Mouse (Mus musculus): Measurements from ENCODE around the gene Stim2. TPM values are rescaled to one million over a fixed set of nuclear protein-coding genes. Genes with fewer than 3 reads are reported as not detected.

The Stim2 gene
- total and polyA plus RNA-seq, 2 experiments from 2014 or later = 27.1 to 34.2 TPM

DNA sequence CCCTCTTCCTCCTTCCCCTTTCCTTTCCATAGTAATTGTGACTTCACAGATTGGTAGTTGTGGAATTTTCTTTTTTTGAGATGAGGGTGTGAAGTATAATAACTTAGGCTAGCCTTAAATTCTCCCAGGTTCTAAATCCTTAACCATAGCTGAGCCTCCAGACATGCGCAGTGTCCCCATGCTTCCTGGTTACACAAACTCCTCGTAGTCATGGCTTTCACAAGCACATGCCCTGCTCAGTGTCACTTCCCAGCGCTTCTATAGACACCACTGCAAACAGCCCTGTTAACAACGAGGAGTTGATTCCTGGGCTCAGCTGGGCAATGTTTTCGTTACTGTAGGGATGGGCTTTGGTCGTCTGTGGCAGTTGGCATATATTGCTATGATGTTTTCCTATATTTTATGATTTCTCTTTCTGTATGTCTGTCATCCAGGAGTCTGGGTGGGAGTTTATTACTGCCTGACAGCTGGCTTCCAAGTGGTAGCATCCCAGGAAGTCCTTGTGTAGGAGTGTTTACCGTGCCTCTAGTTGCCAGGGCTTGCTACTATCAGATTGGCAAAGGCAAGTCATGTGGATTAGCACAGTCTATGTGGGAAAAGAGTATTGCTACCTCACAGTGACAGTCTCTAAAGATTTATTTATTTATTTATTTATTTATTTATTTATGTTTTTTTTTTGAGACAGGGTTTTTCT lies 55.5 kb downstream of the Stim2 start:
- WGBS = 81% methylated on average over 7 of the region's 7 CpGs
- DNase-seq = no peak

DNA sequence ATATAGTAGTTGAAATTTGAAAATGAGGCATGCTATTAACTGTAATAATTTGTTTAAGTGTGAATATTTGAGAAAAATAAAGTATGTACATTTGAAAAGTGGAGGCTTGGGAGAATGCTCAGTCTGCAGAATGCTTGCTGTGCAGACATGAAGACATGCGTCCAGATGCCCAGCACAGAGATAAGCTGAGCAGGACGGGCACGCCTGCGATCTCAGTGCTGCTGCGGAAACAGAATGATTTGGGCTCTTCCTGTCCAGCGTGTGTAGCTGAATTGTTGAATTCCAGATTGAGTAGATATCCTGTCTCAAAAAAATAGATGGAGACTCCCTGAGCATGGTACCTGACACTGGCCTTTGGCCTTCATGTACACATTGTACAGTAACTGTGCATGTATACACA lies 58.0 kb downstream of the Stim2 start:
- ATAC-seq (no peak), DNase-seq (no peak)
- no peak for TF ChIP-seq CTCF (IDR thresholded peaks at IDR 0.05; ENCODE audit: low read depth)
- Histone ChIP-seq H3K9me3 (ENCODE audit: low read length) (no peaks in the 10 kb centered on the region), H3K4me2 (ENCODE audit: low read depth) (no peak overlapping the region), H3K27ac (ENCODE audit: low read depth, low read length) (no peak overlapping the region), H3K4me3 (ENCODE audit: low read depth, low read length) (no peak overlapping the region), H3K9ac (no peak overlapping the region), H3K36me3 (ENCODE audit: insufficient read depth) (no peaks in the 10 kb centered on the region), H3K27me3 (ENCODE audit: insufficient read depth, low read length) (no peaks in the 10 kb centered on the region), H3K4me1 (ENCODE audit: insufficient read depth) (no peaks in the 10 kb centered on the region)
- 95% methylated on average over 6 of the region's 6 CpGs for WGBS

More for the DNA sequence above, 55.5 kb downstream of the Stim2 start:
- no peak for ATAC-seq
- no peak overlapping the region for H3K4me3 ChIP-seq (ENCODE audit: low read depth, low read length)
- no peaks in the 10 kb centered on the region for H3K27me3 ChIP-seq (ENCODE audit: insufficient read depth, low read length)
- no peak overlapping the region for H3K27ac ChIP-seq (ENCODE audit: low read depth, low read length)
- no peak overlapping the region for H3K9ac ChIP-seq
- no peaks in the 10 kb centered on the region for H3K36me3 ChIP-seq (ENCODE audit: insufficient read depth)
- TF ChIP-seq CTCF (IDR thresholded peaks at IDR 0.05; ENCODE audit: low read depth) = no peak
- H3K4me2 ChIP-seq (ENCODE audit: low read depth) = no peak overlapping the region
- H3K4me1 ChIP-seq (ENCODE audit: insufficient read depth) = no peaks in the 10 kb centered on the region
- no peaks in the 10 kb centered on the region for H3K9me3 ChIP-seq (ENCODE audit: low read length)

DNA sequence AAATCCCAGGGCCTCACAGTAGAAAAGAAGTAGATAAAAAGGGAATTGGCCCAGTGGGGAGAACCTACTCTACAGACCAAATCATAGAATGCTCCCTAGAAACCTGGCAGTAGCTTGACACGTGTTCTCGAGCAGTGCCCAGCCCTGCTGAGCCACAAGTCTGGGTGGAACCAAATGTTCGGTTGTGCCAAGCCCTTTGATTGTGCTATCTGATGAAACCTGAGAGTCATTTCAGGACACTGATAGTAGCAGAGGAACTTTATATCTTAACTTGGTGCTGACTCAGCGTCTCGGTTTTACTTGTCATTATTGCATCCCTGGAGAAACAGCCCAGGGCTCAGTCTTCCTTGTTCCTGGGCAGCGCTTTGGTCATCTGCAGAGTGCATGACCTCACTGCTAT lies 61.7 kb downstream of the Stim2 start:
- H3K36me3 ChIP-seq (ENCODE audit: insufficient read depth) = no peaks in the 10 kb centered on the region
- no peak overlapping the region for H3K4me3 ChIP-seq (ENCODE audit: low read depth, low read length)
- 91% methylated on average over 6 of the region's 6 CpGs for WGBS
- H3K9me3 ChIP-seq (ENCODE audit: low read length) = no peaks in the 10 kb centered on the region
- TF ChIP-seq CTCF (IDR thresholded peaks at IDR 0.05; ENCODE audit: low read depth) = no peak
- no peaks in the 10 kb centered on the region for H3K4me1 ChIP-seq (ENCODE audit: insufficient read depth)
- no peak overlapping the region for H3K27ac ChIP-seq (ENCODE audit: low read depth, low read length)
- DNase-seq (no peak), ATAC-seq (no peak)
- no peaks in the 10 kb centered on the region for H3K27me3 ChIP-seq (ENCODE audit: insufficient read depth, low read length)
- no peak overlapping the region for H3K4me2 ChIP-seq (ENCODE audit: low read depth)
- no peak overlapping the region for H3K9ac ChIP-seq

DNA sequence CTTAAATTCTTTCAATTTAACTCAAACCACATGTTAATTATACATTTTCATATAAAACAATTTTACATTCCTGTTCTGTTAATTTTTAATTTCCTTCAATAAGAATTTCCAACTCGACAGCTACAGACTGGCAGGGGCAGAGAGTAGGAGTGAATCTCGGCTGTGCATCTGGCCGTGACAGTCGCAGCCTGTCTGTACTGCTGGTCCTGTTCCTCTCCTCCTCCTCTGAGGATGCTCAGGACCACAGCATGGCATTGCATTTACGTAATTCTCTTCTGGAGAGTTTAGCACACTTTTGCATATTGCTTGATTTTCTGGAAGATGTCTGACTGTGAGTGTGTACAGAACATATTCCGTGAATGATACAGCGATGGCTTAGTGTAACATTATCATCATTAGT lies 63.8 kb downstream of the Stim2 start:
- no peaks in the 10 kb centered on the region for H3K36me3 ChIP-seq (ENCODE audit: insufficient read depth)
- 64% methylated on average over 7 of the region's 7 CpGs for whole genome bisulfite sequencing
- H3K4me2 ChIP-seq (ENCODE audit: low read depth) = no peak overlapping the region
- H3K4me1 ChIP-seq (ENCODE audit: insufficient read depth) = no peaks in the 10 kb centered on the region
- ATAC-seq (no peak), DNase-seq (no peak)
- H3K27ac ChIP-seq (ENCODE audit: low read depth, low read length) = no peak overlapping the region
- H3K9me3 ChIP-seq (ENCODE audit: low read length) = no peaks in the 10 kb centered on the region
- no peak overlapping the region for H3K9ac ChIP-seq
- no peak for TF ChIP-seq CTCF (IDR thresholded peaks at IDR 0.05; ENCODE audit: low read depth)
- H3K27me3 ChIP-seq (ENCODE audit: insufficient read depth, low read length) = no peaks in the 10 kb centered on the region
- no peak overlapping the region for H3K4me3 ChIP-seq (ENCODE audit: low read depth, low read length)

GRCm38 (mm10) chr5:54067591-54067990 lies 69.3 kb downstream of the Stim2 start:
- H3K4me2 ChIP-seq (ENCODE audit: low read depth) = no peak overlapping the region
- no peaks in the 10 kb centered on the region for H3K36me3 ChIP-seq (ENCODE audit: insufficient read depth)
- no peak for ATAC-seq
- WGBS = 92% methylated on average over 3 of the region's 3 CpGs
- no peak for TF ChIP-seq CTCF (IDR thresholded peaks at IDR 0.05; ENCODE audit: low read depth)
- H3K4me3 ChIP-seq (ENCODE audit: low read depth, low read length) = no peak overlapping the region
- H3K4me1 ChIP-seq (ENCODE audit: insufficient read depth) = no peaks in the 10 kb centered on the region
- H3K27ac ChIP-seq (ENCODE audit: low read depth, low read length) = no peak overlapping the region
- H3K27me3 ChIP-seq (ENCODE audit: insufficient read depth, low read length) = no peaks in the 10 kb centered on the region
- H3K9me3 ChIP-seq (ENCODE audit: low read length) = no peaks in the 10 kb centered on the region
- H3K9ac ChIP-seq = no peak overlapping the region
- no peak for DNase-seq

GRCm38 (mm10) chr5:54070549-54070948 lies 72.2 kb downstream of the Stim2 start:
- no peak for TF ChIP-seq CTCF (IDR thresholded peaks at IDR 0.05; ENCODE audit: low read depth)
- Histone ChIP-seq H3K4me2 (ENCODE audit: low read depth) (no peak overlapping the region), H3K9me3 (ENCODE audit: low read length) (no peaks in the 10 kb centered on the region), H3K9ac (no peak overlapping the region), H3K4me1 (ENCODE audit: insufficient read depth) (no peaks in the 10 kb centered on the region), H3K4me3 (ENCODE audit: low read depth, low read length) (no peak overlapping the region), H3K27me3 (ENCODE audit: insufficient read depth, low read length) (no peaks in the 10 kb centered on the region), H3K27ac (ENCODE audit: low read depth, low read length) (no peak overlapping the region), H3K36me3 (ENCODE audit: insufficient read depth) (no peaks in the 10 kb centered on the region)
- ATAC-seq = no peak
- 95% methylated on average over 2 of the region's 2 CpGs for WGBS
- DNase-seq = no peak

- 84% methylated on average over 5 of the region's 5 CpGs for WGBS
- H3K9me3 ChIP-seq (ENCODE audit: low read length) = no peaks in the 10 kb centered on the region
- TF ChIP-seq CTCF (IDR thresholded peaks at IDR 0.05; ENCODE audit: low read depth) = no peak
Measured at GRCm38 (mm10) chr5:54071288-54071687, 73.0 kb downstream of the Stim2 start.

More at GRCm38 (mm10) chr5:54071288-54071687, 73.0 kb downstream of the Stim2 start:
- no peaks in the 10 kb centered on the region for H3K27me3 ChIP-seq (ENCODE audit: insufficient read depth, low read length)
- no peak overlapping the region for H3K4me3 ChIP-seq (ENCODE audit: low read depth, low read length)
- no peak overlapping the region for H3K9ac ChIP-seq
- no peaks in the 10 kb centered on the region for H3K36me3 ChIP-seq (ENCODE audit: insufficient read depth)
- H3K4me1 ChIP-seq (ENCODE audit: insufficient read depth) = no peaks in the 10 kb centered on the region
- H3K27ac ChIP-seq (ENCODE audit: low read depth, low read length) = no peak overlapping the region
- H3K4me2 ChIP-seq (ENCODE audit: low read depth) = no peak overlapping the region
- ATAC-seq (no peak), DNase-seq (no peak)
